Mouse (Mus musculus) kidney, postnatal 0 days (tissue): ENCODE measurements around the gene Gm6583. TPM values are rescaled to one million over a fixed set of nuclear protein-coding genes. Genes with fewer than 3 reads are reported as not detected.

ENCODE experiments used
- ATAC-seq: fragments of 200-750 bp; cut with Nextera tagmentation; replicated peaks from 2 replicates; pipeline ENCODE4 v1.8.0; 2017; ENCODE audit warnings: low read depth, moderate number of reproducible peaks, moderate TSS enrichment, moderate library complexity; ENCODE audit not compliant: low FRiP score
- DNase-seq: peaks from one replicate; pipeline ENCODE4 v3.0.0-alpha.2; 2016; ENCODE audit warnings: low spot score
- H3K27ac ChIP-seq: fragments of 300-500 bp; sonication (generic); 2 replicates; pipeline ENCODE4 v1.5.1; 2014; ENCODE audit warnings: mild to moderate bottlenecking
- H3K27me3 ChIP-seq: fragments of 300-500 bp; sonication (generic); 2 replicates; pipeline ENCODE4 v1.6.1; 2014; ENCODE audit warnings: low read length, mixed read lengths; ENCODE audit not compliant: insufficient read depth
- H3K36me3 ChIP-seq: fragments of 300-500 bp; sonication (generic); 2 replicates; pipeline ENCODE4 v1.6.1; 2014; ENCODE audit warnings: low read length, mixed read lengths; ENCODE audit not compliant: insufficient read depth
- H3K4me1 ChIP-seq: fragments of 300-500 bp; sonication (generic); replicated peaks from 2 replicates; pipeline ENCODE4 v1.6.1; 2014; ENCODE audit warnings: antibody characterized with exemption, low read length, mixed read lengths; ENCODE audit not compliant: insufficient read depth
- H3K4me2 ChIP-seq: fragments of 300-500 bp; sonication (generic); 2 replicates; pipeline ENCODE4 v1.6.1; 2014; ENCODE audit warnings: mild to moderate bottlenecking, low read length, moderate library complexity, mixed read lengths
- H3K4me3 ChIP-seq: fragments of 300-500 bp; sonication (generic); replicated peaks from 2 replicates; pipeline ENCODE4 v1.5.1; 2014; ENCODE audit warnings: low read depth, low read length
- H3K9ac ChIP-seq: fragments of 300-500 bp; sonication (generic); 2 replicates; pipeline ENCODE4 v1.6.1; 2014; ENCODE audit warnings: low read depth, low read length
- H3K9me3 ChIP-seq: fragments of 300-500 bp; sonication (generic); replicated peaks from 2 replicates; pipeline ENCODE4 v1.6.1; 2016; ENCODE audit warnings: low read length, inconsistent platforms, mixed read lengths
- CTCF ChIP-seq: IDR thresholded peaks from 2 replicates; pipeline ENCODE4 v1.5.1; 2016; ENCODE audit warnings: antibody characterized with exemption, low read depth, mild to moderate bottlenecking, moderate library complexity
- WGBS: fragments of 180-500 bp; shearing (Covaris S2); extraction: QIAGEN DNeasy Blood & Tissue Kit; methylation state at CpG from one replicate; pipeline ENCODE4 v1.1.7; 2014; 5-methylcytosine and 5-hydroxymethylcytosine counted together
- polyA plus RNA-seq: library from polyadenylated mRNA; unstranded; fragments of >200 nt; fragmentation: Nextera tagmentation; extraction: Ambion mirVana; gene quantifications from 2 replicates; pipeline ENCODE4 v1.2.1, GENCODE M21; 2015

The Gm6583 gene
- polyA plus RNA-seq, 1 experiment from 2014 or later, result 0.08 TPM

- H3K4me2 ChIP-seq, result no peak overlapping the region
- peaks cover 28% of the 10 kb centered on the region for H3K36me3 ChIP-seq
- H3K9me3 ChIP-seq, result no peaks in the 10 kb centered on the region
- H3K27ac ChIP-seq, result peak overlapping the region; percentile 36; the same call in 1 of the 2 replicates
- 46% methylated on average over 5 of the region's 5 CpGs for WGBS
- H3K4me1 ChIP-seq, result 0 out of 2 replicates have a peak, but pooled peaks cover 11% of the 10 kb centered on the region
- no peak overlapping the region for H3K4me3 ChIP-seq
- no peaks in the 10 kb centered on the region for H3K27me3 ChIP-seq
- DNase-seq (peak; percentile 50), ATAC-seq (no peak; the same call in 1 of the 2 replicates)
- no peak for TF ChIP-seq CTCF
- no peak overlapping the region for H3K9ac ChIP-seq
Measured at GRCm38 (mm10) chr5:112317328-112317727, 38.5 kb downstream of the Gm6583 start.

- H3K4me1 ChIP-seq, result 0 out of 2 replicates have a peak, but pooled peaks cover 11% of the 10 kb centered on the region
- peaks cover 33% of the 10 kb centered on the region for H3K36me3 ChIP-seq
- no peak overlapping the region for H3K9ac ChIP-seq
- no peaks in the 10 kb centered on the region for H3K9me3 ChIP-seq
- no peak overlapping the region for H3K4me2 ChIP-seq
- ATAC-seq, result peak; percentile 73; the same call in 1 of the 2 replicates
- TF ChIP-seq CTCF, result peak; percentile 48
- H3K27ac ChIP-seq, result peak overlapping the region; percentile 42; the same call in 1 of the 2 replicates
- DNase-seq, result peak; percentile 40
- no peak overlapping the region for H3K4me3 ChIP-seq
- 65% methylated on average over 5 of the region's 5 CpGs for WGBS
- H3K27me3 ChIP-seq, result no peaks in the 10 kb centered on the region
Measured at GRCm38 (mm10) chr5:112316468-112316867, 39.4 kb downstream of the Gm6583 start.

GRCm38 (mm10) chr5:112313222-112313885, 42.5 kb downstream of the Gm6583 start:
- ATAC-seq (no peak), DNase-seq (no peak)
- Histone ChIP-seq H3K27ac (no peak overlapping the region), H3K9ac (no peak overlapping the region), H3K4me3 (no peak overlapping the region), H3K4me1 (0 out of 2 replicates have a peak, but pooled peaks cover 11% of the 10 kb centered on the region), H3K4me2 (no peak overlapping the region), H3K27me3 (no peaks in the 10 kb centered on the region), H3K9me3 (no peaks in the 10 kb centered on the region), H3K36me3 (peaks cover 59% of the 10 kb centered on the region)
- no peak for TF ChIP-seq CTCF
- WGBS, result 89% methylated on average over 11 of the region's 11 CpGs

GRCm38 (mm10) chr5:112305842-112306241, 50.0 kb downstream of the Gm6583 start:
- TF ChIP-seq CTCF, result no peak

More at GRCm38 (mm10) chr5:112305842-112306241, 50.0 kb downstream of the Gm6583 start:
- no peak overlapping the region for H3K9ac ChIP-seq
- no peak for ATAC-seq
- WGBS, result 76% methylated on average over 5 of the region's 5 CpGs
- no peaks in the 10 kb centered on the region for H3K9me3 ChIP-seq
- H3K27me3 ChIP-seq, result no peaks in the 10 kb centered on the region
- no peak overlapping the region for H3K4me3 ChIP-seq
- DNase-seq, result no peak
- no peaks in the 10 kb centered on the region for H3K4me1 ChIP-seq
- peaks cover 36% of the 10 kb centered on the region for H3K36me3 ChIP-seq
- no peak overlapping the region for H3K4me2 ChIP-seq
- no peak overlapping the region for H3K27ac ChIP-seq

Other genes starting within 250 kb of the Gm6583 start
- 0.58 and 0.64 TPM in 2 replicates for gene Cryba4, start 103.5 kb downstream of the Gm6583 start, polyA plus RNA-seq
- 3.4 TPM in 2 replicates for gene Crybb1, start 100.2 kb downstream of the Gm6583 start, polyA plus RNA-seq
- 63.8 and 65.5 TPM in 2 replicates for gene Tpst2, start 79.3 kb downstream of the Gm6583 start, polyA plus RNA-seq
- 19.8 and 23.5 TPM in 2 replicates for gene Tfip11, start 29.7 kb downstream of the Gm6583 start, polyA plus RNA-seq
- gene Srrd, start 13.0 kb downstream of the Gm6583 start, polyA plus RNA-seq, result 26.3 and 30.0 TPM in 2 replicates
- gene Hps4, start 12.9 kb downstream of the Gm6583 start, polyA plus RNA-seq, result 25.3 and 28.0 TPM in 2 replicates
- 5.4 and 5.9 TPM in 2 replicates for gene Asphd2, start 38.8 kb upstream of the Gm6583 start, polyA plus RNA-seq
- not detected in 2 replicates for gene Gm6588, start 93.4 kb upstream of the Gm6583 start, polyA plus RNA-seq
- 0.28 and 0.37 TPM in 2 replicates for gene Sez6l, start 221.2 kb upstream of the Gm6583 start, polyA plus RNA-seq